Mouse (Mus musculus) right cerebral cortex, postnatal 10 days (tissue): Measurements from ENCODE around the gene Mrpl54.
"Not testable (repeated sequence)": the region's sequence is repeated elsewhere in the genome, so short reads cannot be mapped to it uniquely, and the experiment has no call there.

ENCODE experiments used
- DNase-seq, 2 experiments: peaks; one replicate each; pipeline ENCODE4 v3.0.0; 2021; ENCODE audit warnings: low spot score in 2 of 2

The Mrpl54 gene

DNA sequence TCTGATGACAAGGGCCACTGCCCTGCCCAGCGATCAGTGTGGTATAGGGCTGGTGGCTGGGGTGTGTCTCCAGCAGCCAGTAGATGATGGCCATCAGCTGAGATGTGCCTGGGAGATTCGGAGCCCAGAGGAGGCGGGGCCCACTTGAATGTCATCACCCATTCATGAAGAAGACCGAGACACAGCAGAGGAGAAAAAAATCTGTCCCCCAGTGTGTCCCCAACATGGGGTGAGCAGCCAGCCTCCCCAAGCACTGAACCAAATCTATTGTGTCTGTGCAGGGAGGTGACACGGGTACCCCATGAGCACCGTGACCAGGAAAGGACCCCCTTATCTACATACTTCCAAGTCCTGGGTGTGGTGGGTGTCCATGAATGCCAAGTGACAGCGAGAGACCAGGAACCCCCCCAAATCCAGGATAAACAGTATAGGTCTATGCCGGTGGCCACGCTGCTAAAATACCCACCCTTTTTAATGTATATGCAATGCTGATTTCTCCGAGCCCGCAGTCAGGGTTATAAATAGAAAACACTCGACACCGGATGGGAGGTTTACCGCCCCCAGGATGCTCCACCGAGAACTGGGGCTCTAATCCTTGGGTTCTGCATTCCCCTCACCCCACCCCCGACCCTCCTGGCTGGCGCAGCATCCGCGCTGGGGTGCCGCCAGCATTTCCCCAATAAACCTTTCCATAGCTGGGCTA lies 36.8 kb downstream of the Mrpl54 start:
- peak; percentile 68 to 74 for DNase-seq

DNA sequence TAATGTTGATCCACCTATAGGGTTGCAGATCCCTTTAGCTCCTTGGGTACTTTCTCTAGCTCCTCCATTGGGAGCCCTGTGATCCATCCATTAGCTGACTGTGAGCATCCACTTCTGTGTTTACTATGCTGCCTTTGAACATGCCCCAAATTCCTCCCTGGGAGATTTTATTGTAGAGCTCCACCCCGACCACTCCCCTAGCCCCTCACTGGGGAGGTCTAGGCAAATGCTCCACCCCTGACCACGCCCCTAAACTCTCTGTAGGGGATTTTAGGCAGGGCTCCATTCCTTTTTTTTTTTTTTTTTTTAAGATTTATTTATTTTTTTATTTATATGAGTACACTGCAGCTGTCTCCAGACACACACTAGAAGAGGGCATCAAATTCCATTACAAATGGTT lies 43.0 kb downstream of the Mrpl54 start:
- not testable (repeated sequence) for DNase-seq

DNA sequence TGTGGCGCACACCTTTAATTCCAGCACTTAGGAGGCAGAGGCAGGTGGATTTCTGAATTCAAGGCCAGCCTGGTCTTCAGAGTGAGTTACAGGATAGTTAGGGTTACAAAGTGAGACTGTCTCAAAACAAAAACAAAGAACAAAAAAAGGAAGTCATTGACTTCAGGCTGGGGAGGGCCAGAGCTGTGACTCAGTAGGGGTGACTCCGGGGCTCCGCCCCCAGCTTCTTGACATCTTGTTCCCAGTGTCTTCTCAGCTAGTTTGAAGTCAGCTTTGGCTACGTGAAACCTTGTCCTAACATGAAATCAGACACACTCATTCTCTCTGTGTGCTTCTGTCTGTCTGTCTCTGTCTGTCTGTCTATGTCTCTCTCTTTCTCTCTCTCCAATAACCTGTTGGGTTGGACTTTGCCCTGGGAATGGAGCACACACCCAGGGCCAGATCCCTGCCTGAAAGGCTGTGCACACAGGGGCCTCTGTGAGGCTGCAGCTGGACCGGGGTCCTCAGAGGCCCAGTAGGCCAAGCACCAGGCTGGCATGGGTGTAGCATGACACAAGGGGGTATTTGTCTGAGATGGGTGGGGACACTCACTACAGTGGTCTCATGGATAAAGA lies 45.2 kb downstream of the Mrpl54 start:
- no peak for DNase-seq

DNA sequence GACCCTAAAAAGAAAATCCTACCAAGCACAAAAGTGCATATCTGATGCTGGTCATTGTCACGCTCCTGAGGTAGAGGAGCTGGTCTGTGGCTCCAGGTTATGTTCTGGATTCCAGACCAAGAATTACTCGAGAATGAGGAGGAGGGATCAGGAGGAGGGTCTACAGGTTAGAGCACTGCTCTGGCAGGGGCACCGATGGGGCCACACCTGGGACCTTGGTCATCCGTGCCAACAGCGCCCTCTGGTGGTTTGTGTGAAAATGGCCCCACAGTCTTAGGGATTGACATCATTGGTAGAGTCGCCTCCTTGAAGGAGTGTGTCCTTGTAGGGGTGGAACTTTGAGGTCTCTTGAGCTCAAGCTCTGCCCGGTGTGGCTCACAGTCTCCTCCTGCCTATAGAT lies 48.8 kb downstream of the Mrpl54 start:
- no peak for DNase-seq

DNA sequence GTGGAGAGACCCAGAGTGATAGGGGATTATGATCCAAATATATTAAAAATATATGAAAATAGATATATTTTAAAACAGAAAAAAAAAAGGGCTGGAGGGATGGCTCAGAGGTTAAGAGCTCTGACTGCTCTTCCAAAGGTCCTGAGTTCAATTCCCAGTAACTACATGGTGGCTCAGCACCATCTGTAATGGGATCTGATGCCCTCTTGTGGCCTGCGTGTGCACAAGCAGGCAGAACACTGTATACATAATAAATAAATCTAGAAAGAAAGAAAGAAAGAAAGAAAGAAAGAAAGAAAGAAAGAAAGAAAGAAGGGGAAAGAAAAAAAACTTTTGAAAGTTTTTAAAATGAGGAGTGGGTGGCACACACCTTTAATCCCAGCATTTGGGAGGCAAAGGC lies 49.5 kb downstream of the Mrpl54 start:
- DNase-seq = not testable (repeated sequence)

DNA sequence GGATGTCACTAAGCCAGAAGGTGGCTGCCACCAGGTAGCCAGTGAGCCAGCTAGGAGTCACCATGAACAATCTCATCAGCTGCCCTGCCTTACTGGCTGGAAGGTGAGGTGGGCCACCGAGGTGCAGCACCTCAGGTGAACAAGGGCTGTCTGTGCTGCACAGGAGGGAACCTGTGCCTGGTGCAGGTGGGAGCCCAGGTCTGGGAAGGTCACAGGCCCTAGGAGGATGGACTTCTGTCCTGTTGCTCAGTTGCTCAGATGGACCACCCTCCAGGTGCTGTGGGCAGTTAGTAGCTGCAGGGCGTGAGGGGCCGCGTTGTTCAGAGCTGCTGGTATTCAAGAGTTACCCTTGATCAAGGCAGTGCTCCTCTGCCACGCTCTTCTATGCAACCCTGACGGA lies 49.9 kb downstream of the Mrpl54 start:
- no peak for DNase-seq

DNA sequence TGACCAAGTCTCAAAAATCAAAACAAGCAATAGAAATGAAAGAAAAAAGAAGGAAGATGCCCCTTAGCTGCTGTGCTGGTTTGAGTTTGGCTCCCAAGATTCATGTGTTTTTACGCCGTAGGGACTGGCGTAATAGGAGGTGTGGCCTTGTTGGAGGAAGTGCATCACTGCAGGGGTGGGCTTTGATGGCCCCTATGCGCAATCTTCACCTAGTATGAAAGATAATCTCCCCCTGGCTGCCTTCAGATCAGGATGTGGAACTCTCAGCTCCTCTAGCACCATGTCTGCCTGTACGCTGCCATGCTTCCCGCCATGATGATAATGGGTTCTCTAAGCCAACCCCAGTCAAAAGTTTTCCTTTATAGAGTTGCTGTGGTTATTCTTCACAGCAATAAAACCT lies 50.5 kb downstream of the Mrpl54 start:
- no peak for DNase-seq
